Mouse (Mus musculus): ENCODE results near the gene Pex6.

Pex6 gene

GRCm38 (mm10) chr17:46772404-46773277 is 61.4 kb downstream of the Pex6 start, which contains the start of gene 2310039H08Rik:
2310039H08Rik (plus strand) TSS chr17:46772635.
- no peak for TF ChIP-seq GATA4 (IDR thresholded peaks at IDR 0.05; ENCODE audit: insufficient replicate concordance, low read length)

GRCm38 (mm10) chr17:46773278-46774130 is 62.2 kb downstream of the Pex6 start:
- no peak for TF ChIP-seq GATA4 (IDR thresholded peaks at IDR 0.05; ENCODE audit: insufficient replicate concordance, low read length)

- TF ChIP-seq GATA4 (IDR thresholded peaks at IDR 0.05; ENCODE audit: insufficient replicate concordance, low read length) = no peak
Measured at GRCm38 (mm10) chr17:46774131-46774472, 62.8 kb downstream of the Pex6 start.

- no peak for TF ChIP-seq GATA4 (IDR thresholded peaks at IDR 0.05; ENCODE audit: insufficient replicate concordance, low read length)
Measured at GRCm38 (mm10) chr17:46775070-46775469, 63.8 kb downstream of the Pex6 start.

Measured in liver, adult (tissue).